15 mouse cellular contexts compared by ENCODE assay signal in the genomic region with DNA sequence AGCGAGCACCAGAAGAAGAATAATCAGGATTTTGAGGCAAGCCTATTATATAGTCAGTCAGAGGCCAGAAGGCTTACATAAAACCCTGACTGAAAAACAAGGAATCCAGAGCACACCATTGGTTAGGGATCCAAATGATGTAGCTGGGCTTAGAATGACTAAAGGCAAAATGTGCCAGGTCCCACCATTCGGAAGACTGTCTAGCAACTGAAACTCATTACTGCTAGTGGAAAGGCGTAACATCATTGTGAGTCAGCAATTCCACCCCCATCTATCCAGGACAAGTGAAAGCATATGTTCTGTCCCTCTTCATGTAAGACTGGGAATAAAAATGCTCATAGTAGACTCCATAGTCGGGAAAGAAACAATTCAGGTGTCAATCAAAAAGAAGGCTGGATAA. TPM values are rescaled to one million over a fixed set of nuclear protein-coding genes. Genes with fewer than 3 reads are reported as not detected.
DNase-seq lines count a peak whose midpoint lies in the region; ATAC-seq lines count a peak whose summit lies in the region.
"Had no signal": no experiment of that assay in that cellular context is flagged by ENCODE, and none has a peak within 500 bp of the region (broad histone marks: within the 10 kb centered on the region; RNA-seq: fewer than 3 reads in every experiment).

No protein-coding gene starts in this region.

- H3K36me3 ChIP-seq in embryonic facial prominence, embryonic 11.5 days (replicated peaks; ENCODE audit: control insufficient read depth, insufficient read depth, low read depth, low read length), result no peaks in the 10 kb centered on the region
- H3K36me3 ChIP-seq in embryonic facial prominence, embryonic 10.5 days (replicated peaks), result 0 out of 2 replicates have a peak, but pooled peaks cover 5% of the 10 kb centered on the region
- 0 out of 2 replicates have a peak, but pooled peaks cover 4% of the 10 kb centered on the region for H3K36me3 ChIP-seq in midbrain, embryonic 10.5 days
- no peaks in the 10 kb centered on the region for H3K36me3 ChIP-seq in forebrain, embryonic 13.5 days (ENCODE audit: poor library complexity, severe bottlenecking)
- H3K36me3 ChIP-seq: forebrain, embryonic 12.5 days; G1E; liver, embryonic 12.5 days; midbrain, embryonic 15.5 days had no signal

- no peaks in the 10 kb centered on the region for H3K27me3 ChIP-seq in embryonic facial prominence, embryonic 11.5 days (ENCODE audit: control insufficient read depth, insufficient read depth, low read length)
- no peaks in the 10 kb centered on the region for H3K27me3 ChIP-seq in embryonic facial prominence, embryonic 10.5 days (replicated peaks; ENCODE audit: low read depth, poor library complexity, severe bottlenecking)
- no peaks in the 10 kb centered on the region for H3K27me3 ChIP-seq in midbrain, embryonic 10.5 days (ENCODE audit: low read depth, poor library complexity, severe bottlenecking)
- H3K27me3 ChIP-seq in forebrain, embryonic 13.5 days, result no peaks in the 10 kb centered on the region
- H3K27me3 ChIP-seq: forebrain, embryonic 12.5 days; liver, embryonic 12.5 days; midbrain, embryonic 15.5 days had no signal

- no peak overlapping the region for H3K9ac ChIP-seq in embryonic facial prominence, embryonic 11.5 days (replicated peaks; ENCODE audit: low read length)
- no peak overlapping the region for H3K9ac ChIP-seq in forebrain, embryonic 13.5 days
- H3K9ac ChIP-seq: forebrain, embryonic 12.5 days; liver, embryonic 12.5 days; midbrain, embryonic 15.5 days had no signal

- H3K4me2 ChIP-seq in embryonic facial prominence, embryonic 11.5 days (ENCODE audit: low read depth, low read length), result no peak overlapping the region
- H3K4me2 ChIP-seq in forebrain, embryonic 13.5 days, result no peak overlapping the region
- H3K4me2 ChIP-seq: forebrain, embryonic 12.5 days; liver, embryonic 12.5 days; midbrain, embryonic 15.5 days had no signal

- peak; percentile 46 for DNase-seq in embryonic facial prominence, embryonic 11.5 days (ENCODE audit: low spot score)
- DNase-seq in embryonic facial prominence, embryonic 10.5 days (ENCODE audit: low spot score), result no peak
- DNase-seq in right cerebral cortex, adult 18-20 months, result peak; percentile 83
- no peak for DNase-seq in right cerebral cortex, postnatal 14 days
- peak; percentile 34 to 51 for DNase-seq in layer of hippocampus, postnatal 36 days
- no peak for DNase-seq in midbrain, embryonic 10.5 days (ENCODE audit: low spot score)
- DNase-seq in cerebellum, adult 11-12 months, result no peak
- DNase-seq: heart, adult 18-20 months; kidney, postnatal 10 days; lung, postnatal 14 days had no signal

- H3K4me3 ChIP-seq in embryonic facial prominence, embryonic 11.5 days (ENCODE audit: low read depth, low read length), result no peak overlapping the region
- no peak overlapping the region for H3K4me3 ChIP-seq in embryonic facial prominence, embryonic 10.5 days
- no peak overlapping the region for H3K4me3 ChIP-seq in midbrain, embryonic 10.5 days
- H3K4me3 ChIP-seq in forebrain, embryonic 13.5 days, result no peak overlapping the region
- H3K4me3 ChIP-seq: forebrain, embryonic 12.5 days; liver, embryonic 12.5 days; midbrain, embryonic 15.5 days had no signal

- no peaks in the 10 kb centered on the region for H3K9me3 ChIP-seq in embryonic facial prominence, embryonic 11.5 days (replicated peaks; ENCODE audit: control insufficient read depth, low read length)
- H3K9me3 ChIP-seq in embryonic facial prominence, embryonic 10.5 days, result no peaks in the 10 kb centered on the region
- H3K9me3 ChIP-seq in midbrain, embryonic 10.5 days (replicated peaks), result no peaks in the 10 kb centered on the region
- no peaks in the 10 kb centered on the region for H3K9me3 ChIP-seq in forebrain, embryonic 13.5 days (replicated peaks)
- H3K9me3 ChIP-seq: forebrain, embryonic 12.5 days; G1E; liver, embryonic 12.5 days; midbrain, embryonic 15.5 days had no signal

- ATAC-seq in embryonic facial prominence, embryonic 11.5 days (replicated peaks; ENCODE audit: insufficient number of reproducible peaks, low FRiP score, low TSS enrichment, low read depth), result no peak
- no peak for ATAC-seq in forebrain, embryonic 13.5 days
- ATAC-seq: liver, embryonic 12.5 days; midbrain, embryonic 15.5 days had no signal

- H3K27ac ChIP-seq in embryonic facial prominence, embryonic 11.5 days (replicated peaks; ENCODE audit: low read depth, low read length), result no peak overlapping the region
- H3K27ac ChIP-seq in embryonic facial prominence, embryonic 10.5 days (replicated peaks), result no peak overlapping the region
- H3K27ac ChIP-seq in midbrain, embryonic 10.5 days (replicated peaks), result no peak overlapping the region
- H3K27ac ChIP-seq in forebrain, embryonic 13.5 days, result no peak overlapping the region
- H3K27ac ChIP-seq: forebrain, embryonic 12.5 days; liver, embryonic 12.5 days; midbrain, embryonic 15.5 days had no signal

- WGBS in embryonic facial prominence, embryonic 11.5 days, result 65% methylated on average over 4 of the region's 4 CpGs
- WGBS in embryonic facial prominence, embryonic 10.5 days, result 71% methylated on average over 4 of the region's 4 CpGs
- 81% methylated on average over 4 of the region's 4 CpGs for WGBS in midbrain, embryonic 10.5 days
- WGBS in forebrain, embryonic 13.5 days, result 63% methylated on average over 4 of the region's 4 CpGs

- H3K4me1 ChIP-seq in embryonic facial prominence, embryonic 11.5 days (ENCODE audit: control insufficient read depth, insufficient read depth, low read length), result no peaks in the 10 kb centered on the region
- H3K4me1 ChIP-seq in embryonic facial prominence, embryonic 10.5 days, result peaks cover 6% of the 10 kb centered on the region
- no peaks in the 10 kb centered on the region; the same call in 1 of the 2 replicates for H3K4me1 ChIP-seq in midbrain, embryonic 10.5 days
- H3K4me1 ChIP-seq in forebrain, embryonic 13.5 days, result peaks cover 16% of the 10 kb centered on the region; the same call in 1 of the 2 replicates
- H3K4me1 ChIP-seq: forebrain, embryonic 12.5 days; midbrain, embryonic 15.5 days had no signal

RNA-seq across cellular contexts. Expression of gene Tet1, which starts 57.8 kb away (rescaled TPM):
- 27.4 and 30.3 TPM in 2 replicates for polyA plus RNA-seq in embryonic facial prominence, embryonic 11.5 days (2014; fragmentation: Nextera tagmentation; extraction: Ambion mirVana)
- polyA plus RNA-seq in embryonic facial prominence, embryonic 10.5 days (2016; fragmentation: Nextera tagmentation; extraction: Ambion mirVana), result 28.9 and 34.5 TPM in 2 replicates
- 10 to 100 TPM; 17.0 to 19.4 TPM for total RNA-seq in layer of hippocampus, postnatal 36 days (2021)
- polyA plus RNA-seq in midbrain, embryonic 10.5 days (2016; fragmentation: Nextera tagmentation; extraction: Ambion mirVana), result 24.8 and 31.3 TPM in 2 replicates
- 29.2 and 32.1 TPM in 2 replicates for polyA plus RNA-seq in forebrain, embryonic 13.5 days (2015; fragmentation: Nextera tagmentation; extraction: Ambion mirVana)
- polyA plus RNA-seq: G1E had no signal

RNA-seq across cellular contexts. Expression of gene Ccar1, which starts 58.9 kb away (rescaled TPM):
- 145 and 158 TPM in 2 replicates for polyA plus RNA-seq in embryonic facial prominence, embryonic 11.5 days (2014; fragmentation: Nextera tagmentation; extraction: Ambion mirVana)
- polyA plus RNA-seq in embryonic facial prominence, embryonic 10.5 days (2016; fragmentation: Nextera tagmentation; extraction: Ambion mirVana), result 173 and 174 TPM in 2 replicates
- total RNA-seq in layer of hippocampus, postnatal 36 days (2021), result 10 to 100 TPM; 54.6 to 73.1 TPM
- polyA plus RNA-seq in midbrain, embryonic 10.5 days (2016; fragmentation: Nextera tagmentation; extraction: Ambion mirVana), result 156 TPM in 2 replicates
- 145 and 146 TPM in 2 replicates for polyA plus RNA-seq in forebrain, embryonic 13.5 days (2015; fragmentation: Nextera tagmentation; extraction: Ambion mirVana)

Comparison
In these comparisons a context has a peak if more than half of its experiments do, and no peak if none do; other contexts are left out.
1. DNase-seq: peak in embryonic facial prominence, embryonic 11.5 days (single experiment), right cerebral cortex, adult 18-20 months (single experiment) and layer of hippocampus, postnatal 36 days (2 of 2); none in embryonic facial prominence, embryonic 10.5 days (single experiment), right cerebral cortex, postnatal 14 days (single experiment), midbrain, embryonic 10.5 days (single experiment) and cerebellum, adult 11-12 months (single experiment).